ENCODE assay signal across 8 mouse cellular contexts in the genomic region with DNA sequence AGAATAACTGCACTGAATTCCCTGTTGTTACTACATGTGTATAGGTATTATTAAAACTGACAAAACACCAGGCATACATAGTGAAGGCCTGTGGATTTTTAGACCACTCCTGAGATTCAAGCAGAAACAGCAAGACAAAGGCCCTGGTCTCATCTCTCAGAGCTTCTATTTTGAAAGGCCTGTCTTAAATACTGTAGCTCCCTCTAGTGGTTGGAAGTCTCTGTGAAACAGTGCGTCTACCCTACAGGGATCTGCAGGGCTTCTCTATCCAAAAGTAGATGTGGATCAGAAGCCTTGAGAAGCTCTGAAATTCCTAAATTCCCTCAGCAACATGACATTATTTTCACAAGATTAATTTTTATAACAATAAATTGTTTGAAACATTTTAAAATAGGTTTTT. TPM values are rescaled to one million over a fixed set of nuclear protein-coding genes. Genes with fewer than 3 reads are reported as not detected.
A peak's percentile ranks its signal among the peaks of the same experiment; 100 is the strongest.
DNase-seq lines count a peak whose midpoint lies in the region; ATAC-seq and TF ChIP-seq lines count a peak whose summit lies in the region.

No protein-coding gene starts in this region.

- ATAC-seq in heart, embryonic 12.5 days (ENCODE audit: insufficient number of reproducible peaks, low FRiP score): no peak
- no peak for ATAC-seq in intestine, embryonic 15.5 days

- no peak overlapping the region for H3K4me3 ChIP-seq in heart, embryonic 12.5 days
- no peak overlapping the region for H3K4me3 ChIP-seq in cortical plate, adult 2 months (ENCODE audit: insufficient read depth, low read length)
- H3K4me3 ChIP-seq in intestine, embryonic 15.5 days (replicated peaks): no peak overlapping the region

- no peak for TF ChIP-seq POLR2A in cortical plate, adult 2 months (IDR thresholded peaks at IDR 0.05; ENCODE audit: extremely low read depth, insufficient read depth, low read length)

- no peaks in the 10 kb centered on the region for H3K27me3 ChIP-seq in heart, embryonic 12.5 days (replicated peaks)
- H3K27me3 ChIP-seq in intestine, embryonic 15.5 days (replicated peaks): no peaks in the 10 kb centered on the region

- no peak overlapping the region for H3K9ac ChIP-seq in heart, embryonic 12.5 days
- no peak overlapping the region for H3K9ac ChIP-seq in intestine, embryonic 15.5 days

- H3K4me2 ChIP-seq in heart, embryonic 12.5 days: no peak overlapping the region
- no peak overlapping the region for H3K4me2 ChIP-seq in intestine, embryonic 15.5 days (replicated peaks)

- peak; percentile 24 for DNase-seq in heart, adult 11 months
- peak; percentile 6 for DNase-seq in ovary, postnatal 14 days (ENCODE audit: low spot score)
- DNase-seq in ovary, adult 18-20 months (ENCODE audit: low spot score): no peak
- DNase-seq in natural killer cell, adult 2 months (ENCODE audit: low spot score in 2 of 2): peak; percentile 1 to 3
- no peak for DNase-seq in urinary bladder, postnatal 25 days (ENCODE audit: low spot score)

- H3K4me1 ChIP-seq in heart, embryonic 12.5 days (replicated peaks): no peaks in the 10 kb centered on the region
- no peaks in the 10 kb centered on the region for H3K4me1 ChIP-seq in cortical plate, adult 2 months (ENCODE audit: control insufficient read depth, insufficient read depth, low read length)
- no peaks in the 10 kb centered on the region for H3K4me1 ChIP-seq in intestine, embryonic 15.5 days (replicated peaks)

- H3K36me3 ChIP-seq in heart, embryonic 12.5 days: no peaks in the 10 kb centered on the region
- H3K36me3 ChIP-seq in intestine, embryonic 15.5 days: no peaks in the 10 kb centered on the region

- 0 out of 2 replicates have a peak, but pooled peaks have one; percentile 15 for TF ChIP-seq CTCF in cortical plate, adult 2 months (IDR thresholded peaks at IDR 0.05; ENCODE audit: extremely low read depth, insufficient read depth, low read length)

- WGBS in heart, embryonic 12.5 days: 22% methylated on average over 1 of the region's 1 CpGs
- WGBS in intestine, embryonic 15.5 days: 26% methylated on average over 1 of the region's 1 CpGs

- no peak overlapping the region for H3K27ac ChIP-seq in heart, embryonic 12.5 days (ENCODE audit: poor library complexity, severe bottlenecking)
- no peak overlapping the region for H3K27ac ChIP-seq in cortical plate, adult 2 months (ENCODE audit: insufficient read depth, low read length)
- H3K27ac ChIP-seq in intestine, embryonic 15.5 days: no peak overlapping the region

- H3K9me3 ChIP-seq in heart, embryonic 12.5 days (replicated peaks): 0 out of 2 replicates have a peak, but pooled peaks cover 2% of the 10 kb centered on the region
- H3K9me3 ChIP-seq in intestine, embryonic 15.5 days: no peaks in the 10 kb centered on the region

RNA-seq across cellular contexts. Expression of gene Olfr1389, which starts 12.3 kb away (rescaled TPM):
- polyA plus RNA-seq in heart, embryonic 12.5 days (2016; fragmentation: Nextera tagmentation; extraction: Ambion mirVana): not detected in 2 replicates
- polyA plus RNA-seq in cortical plate, adult 2 months (2012; rRNA removed): not detected in 2 replicates
- not detected in 2 replicates for polyA plus RNA-seq in intestine, embryonic 15.5 days (2015; fragmentation: Nextera tagmentation; extraction: Ambion mirVana)

RNA-seq across cellular contexts. Expression of gene Olfr1388, which starts 25.9 kb away (rescaled TPM):
- polyA plus RNA-seq in heart, embryonic 12.5 days (2016; fragmentation: Nextera tagmentation; extraction: Ambion mirVana): not detected in 2 replicates
- polyA plus RNA-seq in cortical plate, adult 2 months (2012; rRNA removed): 0.09 and 0.13 TPM in 2 replicates
- polyA plus RNA-seq in intestine, embryonic 15.5 days (2015; fragmentation: Nextera tagmentation; extraction: Ambion mirVana): 0.06 and 0.10 TPM in 2 replicates

RNA-seq across cellular contexts. Expression of gene Olfr1387, which starts 44.6 kb away (rescaled TPM):
- polyA plus RNA-seq in heart, embryonic 12.5 days (2016; fragmentation: Nextera tagmentation; extraction: Ambion mirVana): not detected in 2 replicates
- polyA plus RNA-seq in cortical plate, adult 2 months (2012; rRNA removed): not detected in 2 replicates
- not detected in 2 replicates for polyA plus RNA-seq in intestine, embryonic 15.5 days (2015; fragmentation: Nextera tagmentation; extraction: Ambion mirVana)

RNA-seq across cellular contexts. Expression of gene Olfr1386, which starts 54.3 kb away (rescaled TPM):
- polyA plus RNA-seq in heart, embryonic 12.5 days (2016; fragmentation: Nextera tagmentation; extraction: Ambion mirVana): not detected in 2 replicates
- not detected in 2 replicates for polyA plus RNA-seq in cortical plate, adult 2 months (2012; rRNA removed)
- polyA plus RNA-seq in intestine, embryonic 15.5 days (2015; fragmentation: Nextera tagmentation; extraction: Ambion mirVana): not detected in 2 replicates

Comparison
In these comparisons a context has a peak if more than half of its experiments do, and no peak if none do; other contexts are left out.
1. DNase-seq: peak in heart, adult 11 months (single experiment), ovary, postnatal 14 days (single experiment) and natural killer cell, adult 2 months (2 of 2); none in ovary, adult 18-20 months (single experiment) and urinary bladder, postnatal 25 days (single experiment).